Mouse (Mus musculus) heart, adult 2 months (tissue): ENCODE measurements around the gene Brca2. TPM values are rescaled to one million over a fixed set of nuclear protein-coding genes. Genes with fewer than 3 reads are reported as not detected.

Source experiments
- DNase-seq, 2 experiments: peaks; one replicate each; pipeline ENCODE4 v3.0.0; 2021
- H3K27ac ChIP-seq: fragments of 200-600 bp; 2 replicates; pipeline ENCODE4 v1.8.1; 2022
- H3K27me3 ChIP-seq: fragments of 200-500 bp; 2 replicates; pipeline ENCODE4 v1.6.1; 2012; ENCODE audit warnings: mild to moderate bottlenecking, low read length, inconsistent platforms, mixed read lengths; ENCODE audit not compliant: control insufficient read depth, insufficient read depth
- H3K36me3 ChIP-seq: fragments of 200-500 bp; 2 replicates; pipeline ENCODE4 v1.6.1; 2012; ENCODE audit warnings: low read length, inconsistent platforms; ENCODE audit not compliant: control insufficient read depth, insufficient read depth
- H3K4me1 ChIP-seq: fragments of 200-500 bp; 2 replicates; pipeline ENCODE4 v1.6.1; 2011; ENCODE audit warnings: low read length; ENCODE audit not compliant: control insufficient read depth, insufficient read depth
- H3K4me3 ChIP-seq: fragments of 200-600 bp; 2 replicates; pipeline ENCODE4 v1.8.1; 2022
- H3K79me2 ChIP-seq: fragments of 200-500 bp; replicated peaks from 2 replicates; pipeline ENCODE4 v1.6.1; 2012; ENCODE audit warnings: mild to moderate bottlenecking, inconsistent platforms, low read length, moderate library complexity, mixed read lengths; ENCODE audit not compliant: control insufficient read depth, insufficient read depth
- H3K9ac ChIP-seq: fragments of 200-500 bp; 2 replicates; pipeline ENCODE4 v1.6.1; 2012; ENCODE audit warnings: low read depth, mild to moderate bottlenecking, control low read depth, inconsistent platforms, low read length, mixed read lengths
- CTCF ChIP-seq: fragments of 200-600 bp; IDR thresholded peaks from 2 replicates; pipeline ENCODE4 v1.8.1; 2022; ENCODE audit warnings: antibody characterized with exemption, mild to moderate bottlenecking, moderate library complexity
- EP300 ChIP-seq: fragments of 200-500 bp; IDR thresholded peaks from 2 replicates; pipeline ENCODE4 v1.6.1; 2011; ENCODE audit warnings: low read depth, low read length, control low read depth; ENCODE audit not compliant: insufficient read depth
- POLR2A ChIP-seq: fragments of 200-500 bp; IDR thresholded peaks from 2 replicates; pipeline ENCODE4 v1.6.1; 2011; ENCODE audit warnings: mild to moderate bottlenecking, low read depth, low read length, control low read depth; ENCODE audit not compliant: insufficient read depth
- WGBS: fragments of 180-500 bp; shearing (Covaris S2); methylation state at CpG from one replicate; pipeline ENCODE4 v1.1.7; 2018; 5-methylcytosine and 5-hydroxymethylcytosine counted together
- intact Hi-C: fragments of 180-260 bp; cut with DNase I; formaldehyde crosslinking; loops from one replicate; pipeline ENCODE4 v1.15.1; 2025
- polyA plus RNA-seq: library from polyadenylated mRNA; depleted of rRNA; stranded (reverse); fragments of >200 nt; gene quantifications from 2 replicates; pipeline ENCODE4 v1.2.3, GENCODE M21; 2012
- total RNA-seq, 2 experiments: library from RNA; stranded (reverse); gene quantifications; 2 replicates each; pipeline ENCODE4 v1.2.3; 2021

The Brca2 gene
- total and polyA plus RNA-seq, 3 experiments, result 1.1 to 2.0 (median 1.6) TPM

- no peak for TF ChIP-seq POLR2A
- TF ChIP-seq EP300, result no peak
- TF ChIP-seq CTCF, result no peak
- no peaks in the 10 kb centered on the region for H3K36me3 ChIP-seq
- intact Hi-C loops, result loop anchor here (5.0 kb wide), 1 partner anchor 71 kb away; the partner anchor contains the start of gene Brca2
- H3K4me3 ChIP-seq, result peak overlapping the region; percentile 68
- DNase-seq, result peak; percentile 55 to 56
- H3K79me2 ChIP-seq, result no peaks in the 10 kb centered on the region
- peak overlapping the region; percentile 80 for H3K9ac ChIP-seq
- 29% methylated on average over 34 of the region's 40 CpGs for WGBS
- H3K4me1 ChIP-seq, result no peaks in the 10 kb centered on the region; the same call in 1 of the 2 replicates
- H3K27me3 ChIP-seq, result no peaks in the 10 kb centered on the region
- no peak overlapping the region; the same call in 1 of the 2 replicates for H3K27ac ChIP-seq
Measured at GRCm38 (mm10) chr5:150592904-150593755, 70.7 kb downstream of the Brca2 start.

- Histone ChIP-seq H3K79me2 (no peaks in the 10 kb centered on the region), H3K4me1 (no peaks in the 10 kb centered on the region; the same call in 1 of the 2 replicates), H3K27ac (peak overlapping the region; percentile 70), H3K27me3 (no peaks in the 10 kb centered on the region), H3K9ac (peak overlapping the region; percentile 80), H3K36me3 (no peaks in the 10 kb centered on the region), H3K4me3 (peak overlapping the region; percentile 68)
- peak; percentile 74 to 80 for DNase-seq
- WGBS, result under 1% methylated on average over 98 of the region's 102 CpGs
- intact Hi-C loops, result loop anchor here (5.0 kb wide), 1 partner anchor 72 kb away; the partner anchor contains the start of gene Brca2
- TF ChIP-seq CTCF (no peak), POLR2A (no peak), EP300 (no peak)
Measured at GRCm38 (mm10) chr5:150593756-150594648, 71.6 kb downstream of the Brca2 start.

DNA sequence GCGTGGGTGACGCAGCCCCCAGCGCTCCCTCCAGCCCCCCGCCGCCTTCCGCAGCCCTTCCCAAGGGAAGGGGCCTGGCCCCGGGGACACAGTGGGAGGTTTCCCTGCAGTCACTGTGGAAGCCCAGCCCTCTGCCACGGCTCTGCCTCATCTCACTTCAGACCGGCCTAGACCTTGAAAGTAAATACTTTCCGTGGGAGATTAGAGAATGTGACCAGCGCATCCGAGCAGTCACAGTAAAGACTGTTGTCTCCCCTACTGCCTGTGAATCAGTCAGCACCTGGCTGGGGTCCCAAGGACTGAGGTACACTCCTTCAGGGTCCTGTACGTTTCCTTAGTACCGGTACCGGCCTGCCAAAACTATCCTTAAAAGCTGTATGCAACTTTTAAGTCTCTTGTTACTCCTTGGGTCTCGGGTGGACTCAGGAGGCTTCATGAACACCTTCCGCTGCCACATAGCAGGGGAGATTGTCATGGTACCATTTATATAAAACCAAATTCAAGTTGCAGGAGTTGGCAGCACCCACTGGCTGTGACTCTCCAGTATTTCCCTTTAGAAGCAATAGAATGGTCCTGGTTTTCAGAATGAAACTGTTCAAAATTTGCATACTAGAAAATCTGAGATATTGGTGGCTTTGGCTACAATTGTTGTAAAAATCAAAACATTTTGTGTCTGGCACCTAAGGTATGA lies 72.4 kb downstream of the Brca2 start:
- no peaks in the 10 kb centered on the region for H3K36me3 ChIP-seq
- no peaks in the 10 kb centered on the region for H3K27me3 ChIP-seq
- no peak for DNase-seq
- peak overlapping the region; percentile 70 for H3K27ac ChIP-seq
- no peaks in the 10 kb centered on the region for H3K79me2 ChIP-seq
- intact Hi-C loops, result loop anchor here (5.0 kb wide), 1 partner anchor 72 kb away; the partner anchor contains the start of gene Brca2
- TF ChIP-seq EP300, result no peak
- TF ChIP-seq CTCF, result no peak
- TF ChIP-seq POLR2A, result no peak
- no peaks in the 10 kb centered on the region; the same call in 1 of the 2 replicates for H3K4me1 ChIP-seq
- peak overlapping the region; percentile 68 for H3K4me3 ChIP-seq
- 12% methylated on average over 17 of the region's 17 CpGs for WGBS
- peak overlapping the region; percentile 40 for H3K9ac ChIP-seq

DNA sequence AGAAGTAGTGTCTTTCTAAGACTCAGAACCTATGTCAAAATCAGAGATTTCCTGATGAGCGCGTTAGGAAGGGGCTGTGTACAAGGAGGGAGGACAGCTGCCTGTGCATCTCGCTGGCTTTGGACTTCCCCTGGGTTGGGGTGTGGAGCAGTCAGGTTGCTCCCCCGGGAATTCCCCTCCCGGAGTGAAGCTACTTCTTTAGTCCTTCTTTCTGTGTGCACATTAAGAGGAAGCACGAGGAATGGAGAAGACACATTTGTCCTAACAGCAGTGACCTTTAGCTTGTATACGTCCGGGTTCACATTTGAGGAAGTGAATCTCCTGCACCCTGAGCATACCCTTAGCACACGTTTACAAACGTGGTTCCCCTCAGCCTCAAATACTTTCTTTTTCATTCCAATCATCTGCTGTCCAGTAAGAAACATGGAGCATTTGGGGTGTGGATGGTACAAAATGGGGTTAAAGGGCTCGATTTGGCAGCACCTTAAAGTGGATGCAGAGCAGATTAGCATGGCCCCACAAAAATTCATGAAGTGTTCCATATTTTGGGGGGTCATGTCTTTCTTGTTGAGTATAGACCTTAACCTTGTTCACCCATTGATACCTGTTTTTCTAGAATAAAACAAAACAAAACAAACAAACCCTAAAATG lies 73.1 kb downstream of the Brca2 start:
- Histone ChIP-seq H3K27ac (no peak overlapping the region), H3K36me3 (no peaks in the 10 kb centered on the region), H3K4me3 (no peak overlapping the region), H3K27me3 (no peaks in the 10 kb centered on the region), H3K79me2 (no peaks in the 10 kb centered on the region), H3K9ac (no peak overlapping the region), H3K4me1 (no peaks in the 10 kb centered on the region; the same call in 1 of the 2 replicates)
- no peak for TF ChIP-seq POLR2A
- TF ChIP-seq CTCF, result no peak
- TF ChIP-seq EP300, result no peak
- peak in 1 of 2 experiments; percentile 36 for DNase-seq
- WGBS, result 53% methylated on average over 11 of the region's 11 CpGs
- intact Hi-C loops, result no loop called here

DNA sequence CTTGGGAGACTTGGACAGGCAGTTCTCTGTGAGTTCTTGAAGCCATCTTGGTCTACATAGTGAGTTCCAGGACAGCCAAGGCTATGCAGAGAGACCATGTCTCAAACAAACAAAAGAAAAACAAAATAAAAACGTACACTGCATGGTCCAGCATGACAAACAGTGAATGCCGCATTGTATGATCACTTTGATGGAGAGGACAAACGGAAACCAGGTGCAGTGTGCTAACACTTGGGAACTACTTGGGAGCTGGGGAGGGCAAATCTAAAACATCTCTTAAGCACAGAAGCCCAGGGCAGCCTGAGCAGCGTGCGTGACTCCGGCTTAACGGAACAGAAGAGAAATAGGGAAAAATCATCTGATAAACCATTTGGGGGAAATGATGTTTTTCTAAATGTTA lies 74.7 kb downstream of the Brca2 start, which contains the start of gene N4bp2l1:
Gene N4bp2l1, minus strand, starts transcription at position 101 of the 400 bp plus-strand sequence.
- H3K36me3 ChIP-seq, result no peaks in the 10 kb centered on the region
- no peak within 1 kb of the TSS for H3K4me3 ChIP-seq
- no peaks in the 10 kb centered on the region; the same call in 1 of the 2 replicates for H3K4me1 ChIP-seq
- H3K79me2 ChIP-seq, result no peaks in the 10 kb centered on the region
- no peak within 1 kb of the TSS for H3K9ac ChIP-seq
- intact Hi-C loops, result no loop called here
- no peak for TF ChIP-seq EP300
- TF ChIP-seq CTCF, result no peak
- TF ChIP-seq POLR2A, result no peak
- H3K27ac ChIP-seq, result no peak within 1 kb of the TSS
- 92% methylated on average over 7 of the region's 7 CpGs for WGBS
- H3K27me3 ChIP-seq, result no peaks in the 10 kb centered on the region
- no peak for DNase-seq
